Mouse (Mus musculus) embryonic facial prominence, embryonic 12.5 days (tissue): ENCODE results near the gene Tmem266. TPM values are rescaled to one million over a fixed set of nuclear protein-coding genes. Genes with fewer than 3 reads are reported as not detected.

Source experiments
- ATAC-seq: fragments of 200-750 bp; cut with Nextera tagmentation; 2 replicates; pipeline ENCODE4 v1.8.0; 2017; ENCODE audit not compliant: insufficient number of reproducible peaks, insufficient read depth, low FRiP score, low TSS enrichment
- H3K27ac ChIP-seq: fragments of 300-500 bp; sonication (generic); 2 replicates; pipeline ENCODE4 v1.5.1; 2016; ENCODE audit warnings: mild to moderate bottlenecking
- H3K27me3 ChIP-seq: fragments of 300-500 bp; sonication (generic); 2 replicates; pipeline ENCODE4 v1.6.1; 2016; ENCODE audit warnings: mild to moderate bottlenecking, moderate library complexity
- H3K36me3 ChIP-seq: fragments of 300-500 bp; sonication (generic); 2 replicates; pipeline ENCODE4 v1.6.1; 2016; ENCODE audit warnings: mild to moderate bottlenecking
- H3K4me1 ChIP-seq: fragments of 300-500 bp; sonication (generic); 2 replicates; pipeline ENCODE4 v1.6.1; 2016
- H3K4me2 ChIP-seq: fragments of 300-500 bp; sonication (generic); replicated peaks from 2 replicates; pipeline ENCODE4 v1.6.1; 2016; ENCODE audit warnings: mild to moderate bottlenecking, moderate library complexity
- H3K4me3 ChIP-seq: fragments of 300-500 bp; sonication (generic); 2 replicates; pipeline ENCODE4 v1.5.1; 2016; ENCODE audit warnings: mild to moderate bottlenecking
- H3K9ac ChIP-seq: fragments of 300-500 bp; sonication (generic); 2 replicates; pipeline ENCODE4 v1.6.1; 2016; ENCODE audit warnings: mild to moderate bottlenecking, moderate library complexity
- H3K9me3 ChIP-seq: fragments of 300-500 bp; sonication (generic); 2 replicates; pipeline ENCODE4 v1.6.1; 2016; ENCODE audit warnings: mild to moderate bottlenecking, moderate library complexity
- WGBS: fragments of 180-500 bp; shearing (Covaris S2); methylation state at CpG from one replicate; pipeline ENCODE4 v1.1.7; 2016; 5-methylcytosine and 5-hydroxymethylcytosine counted together
- polyA plus RNA-seq: library from polyadenylated mRNA; unstranded; fragments of >200 nt; fragmentation: Nextera tagmentation; extraction: Ambion mirVana; gene quantifications from 2 replicates; pipeline ENCODE4 v1.2.1, GENCODE M21; 2016

Gene Tmem266
- polyA plus RNA-seq, 1 experiment from 2014 or later, result 0.91 TPM

- Histone ChIP-seq H3K27me3 (no peaks in the 10 kb centered on the region), H3K9me3 (no peaks in the 10 kb centered on the region), H3K4me2 (no peak overlapping the region), H3K36me3 (no peaks in the 10 kb centered on the region), H3K4me3 (no peak overlapping the region), H3K4me1 (no peaks in the 10 kb centered on the region), H3K9ac (no peak overlapping the region), H3K27ac (no peak overlapping the region)
- 7% methylated on average over 5 of the region's 5 CpGs for WGBS
- no peak for ATAC-seq
Measured at GRCm38 (mm10) chr9:55311560-55311959, 15.2 kb upstream of the Tmem266 start.

GRCm38 (mm10) chr9:55313619-55314261 is 13.0 kb upstream of the Tmem266 start:
- no peaks in the 10 kb centered on the region for H3K4me1 ChIP-seq
- H3K27me3 ChIP-seq, result no peaks in the 10 kb centered on the region
- no peak overlapping the region for H3K27ac ChIP-seq
- H3K36me3 ChIP-seq, result no peaks in the 10 kb centered on the region
- H3K4me2 ChIP-seq, result no peak overlapping the region
- ATAC-seq, result no peak
- H3K9ac ChIP-seq, result no peak overlapping the region
- WGBS, result 62% methylated on average over 12 of the region's 12 CpGs
- H3K9me3 ChIP-seq, result no peaks in the 10 kb centered on the region
- H3K4me3 ChIP-seq, result no peak overlapping the region

GRCm38 (mm10) chr9:55322641-55323040 is 4.1 kb upstream of the Tmem266 start:
- H3K9ac ChIP-seq, result no peak overlapping the region
- no peak overlapping the region for H3K27ac ChIP-seq
- no peaks in the 10 kb centered on the region for H3K36me3 ChIP-seq
- H3K4me1 ChIP-seq, result no peaks in the 10 kb centered on the region
- 79% methylated on average over 1 of the region's 1 CpGs for WGBS
- peaks cover 18% of the 10 kb centered on the region; the same call in 1 of the 2 replicates for H3K27me3 ChIP-seq
- no peak overlapping the region for H3K4me2 ChIP-seq
- H3K9me3 ChIP-seq, result no peaks in the 10 kb centered on the region
- ATAC-seq, result no peak
- H3K4me3 ChIP-seq, result no peak overlapping the region

GRCm38 (mm10) chr9:55324085-55324484 is 2.6 kb upstream of the Tmem266 start:
- Histone ChIP-seq H3K4me2 (no peak overlapping the region), H3K36me3 (no peaks in the 10 kb centered on the region), H3K9ac (no peak overlapping the region), H3K9me3 (no peaks in the 10 kb centered on the region), H3K27me3 (peaks cover 31% of the 10 kb centered on the region), H3K27ac (no peak overlapping the region), H3K4me3 (no peak overlapping the region), H3K4me1 (no peaks in the 10 kb centered on the region)
- no peak for ATAC-seq
- 50% methylated on average over 8 of the region's 8 CpGs for WGBS

GRCm38 (mm10) chr9:55324516-55324915 is 2.2 kb upstream of the Tmem266 start:
- Histone ChIP-seq H3K9me3 (no peaks in the 10 kb centered on the region), H3K9ac (no peak overlapping the region), H3K27me3 (peaks cover 35% of the 10 kb centered on the region), H3K4me2 (no peak overlapping the region), H3K36me3 (no peaks in the 10 kb centered on the region), H3K4me3 (no peak overlapping the region), H3K27ac (no peak overlapping the region), H3K4me1 (no peaks in the 10 kb centered on the region)
- no peak for ATAC-seq
- 53% methylated on average over 10 of the region's 10 CpGs for WGBS

- WGBS, result 13% methylated on average over 1 of the region's 1 CpGs
- no peak for ATAC-seq
- Histone ChIP-seq H3K27ac (no peak overlapping the region), H3K9me3 (no peaks in the 10 kb centered on the region), H3K36me3 (no peaks in the 10 kb centered on the region), H3K4me1 (no peaks in the 10 kb centered on the region), H3K9ac (no peak overlapping the region), H3K27me3 (peaks cover 37% of the 10 kb centered on the region), H3K4me2 (no peak overlapping the region), H3K4me3 (no peak overlapping the region)
Measured at GRCm38 (mm10) chr9:55325061-55325460, 1.7 kb upstream of the Tmem266 start.

GRCm38 (mm10) chr9:55325564-55326514 is 874 bp upstream of the Tmem266 start:
- H3K36me3 ChIP-seq, result no peaks in the 10 kb centered on the region
- no peak overlapping the region for H3K27ac ChIP-seq
- peaks cover 40% of the 10 kb centered on the region for H3K27me3 ChIP-seq
- ATAC-seq, result no peak
- peak overlapping the region; percentile 90 for H3K4me2 ChIP-seq
- 13% methylated on average over 18 of the region's 18 CpGs for WGBS
- H3K9me3 ChIP-seq, result no peaks in the 10 kb centered on the region
- no peaks in the 10 kb centered on the region for H3K4me1 ChIP-seq
- H3K4me3 ChIP-seq, result peak overlapping the region; percentile 75
- peak overlapping the region; percentile 72 for H3K9ac ChIP-seq

- Histone ChIP-seq H3K4me2 (peak overlapping the region; percentile 90), H3K27me3 (peaks cover 40% of the 10 kb centered on the region), H3K4me1 (peaks cover 9% of the 10 kb centered on the region; the same call in 1 of the 2 replicates), H3K9me3 (no peaks in the 10 kb centered on the region), H3K9ac (peak overlapping the region; percentile 72; the same call in 1 of the 2 replicates), H3K36me3 (no peaks in the 10 kb centered on the region), H3K27ac (no peak overlapping the region), H3K4me3 (peak overlapping the region; percentile 75)
- no peak; the same call in 1 of the 2 replicates for ATAC-seq
- under 1% methylated on average over 13 of the region's 13 CpGs for WGBS
Measured at GRCm38 (mm10) chr9:55327234-55327615, 512 bp downstream of the Tmem266 start.

GRCm38 (mm10) chr9:55328151-55328918 is 1.6 kb downstream of the Tmem266 start:
- H3K27me3 ChIP-seq, result peaks cover 40% of the 10 kb centered on the region
- H3K9ac ChIP-seq, result no peak overlapping the region
- WGBS, result 21% methylated on average over 14 of the region's 14 CpGs
- no peaks in the 10 kb centered on the region for H3K36me3 ChIP-seq
- no peak overlapping the region for H3K4me2 ChIP-seq
- no peak overlapping the region for H3K27ac ChIP-seq
- no peak for ATAC-seq
- no peaks in the 10 kb centered on the region for H3K9me3 ChIP-seq
- H3K4me3 ChIP-seq, result no peak overlapping the region
- peaks cover 17% of the 10 kb centered on the region for H3K4me1 ChIP-seq

- Histone ChIP-seq H3K27ac (no peak overlapping the region), H3K4me3 (no peak overlapping the region), H3K4me2 (no peak overlapping the region), H3K9ac (no peak overlapping the region), H3K27me3 (peaks cover 35% of the 10 kb centered on the region), H3K4me1 (peaks cover 17% of the 10 kb centered on the region), H3K36me3 (no peaks in the 10 kb centered on the region), H3K9me3 (no peaks in the 10 kb centered on the region)
- WGBS, result 77% methylated on average over 6 of the region's 6 CpGs
- no peak for ATAC-seq
Measured at GRCm38 (mm10) chr9:55329401-55329800, 2.7 kb downstream of the Tmem266 start.

- H3K4me2 ChIP-seq, result no peak overlapping the region
- ATAC-seq, result no peak
- 18% methylated on average over 5 of the region's 5 CpGs for WGBS
Measured at GRCm38 (mm10) chr9:55332476-55332875, 5.8 kb downstream of the Tmem266 start.

More at GRCm38 (mm10) chr9:55332476-55332875, 5.8 kb downstream of the Tmem266 start:
- no peak overlapping the region for H3K9ac ChIP-seq
- H3K9me3 ChIP-seq, result peaks cover 2% of the 10 kb centered on the region; the same call in 1 of the 2 replicates
- peaks cover 24% of the 10 kb centered on the region for H3K27me3 ChIP-seq
- H3K4me3 ChIP-seq, result no peak overlapping the region
- no peaks in the 10 kb centered on the region for H3K36me3 ChIP-seq
- peaks cover 17% of the 10 kb centered on the region for H3K4me1 ChIP-seq
- no peak overlapping the region for H3K27ac ChIP-seq
